Mouse (Mus musculus): ENCODE results near the gene Kcnh6. TPM values are rescaled to one million over a fixed set of nuclear protein-coding genes. Genes with fewer than 3 reads are reported as not detected.

Kcnh6 gene
- total RNA-seq (2023): not detected

GRCm38 (mm10) chr11:106007821-106008220, at the start of gene Kcnh6:
Kcnh6 (plus strand) TSS chr11:106008124.

GRCm38 (mm10) chr11:105967741-105968574, 40.0 kb upstream of the Kcnh6 start, which contains the start of gene Ace:
Ace (plus strand) TSS chr11:105967945.

GRCm38 (mm10) chr11:105994375-105994774, 13.5 kb upstream of the Kcnh6 start, which contains the start of gene Ace3:
Ace3 (plus strand) TSS chr11:105994675.

GRCm38 (mm10) chr11:106036548-106037417, 28.9 kb downstream of the Kcnh6 start, which contains the start of gene Dcaf7:
Dcaf7 (plus strand) TSS chr11:106036872.

GRCm38 (mm10) chr11:106065923-106066571, 58.1 kb downstream of the Kcnh6 start, which contains the start of gene Taco1:
Taco1 (plus strand) TSS chr11:106066061.

Other genes with a start within 250 kb of the Kcnh6 start
- gene Cyb561, start 54.8 kb upstream of the Kcnh6 start, total RNA-seq (2023): under 1 TPM in 1 of 2 experiments, not detected in 1; 0.84 TPM
- 1 to 10 TPM; 2.2 to 2.4 TPM for gene Ace, start 40.2 kb upstream of the Kcnh6 start, total RNA-seq (2023)
- gene Ace3, start 13.4 kb upstream of the Kcnh6 start, total RNA-seq (2023): not detected
- 10 to 100 TPM; 48.1 to 54.6 TPM for gene Dcaf7, start 28.7 kb downstream of the Kcnh6 start, total RNA-seq (2023)
- 1 to 10 TPM; 5.8 to 5.9 TPM for gene Taco1, start 57.9 kb downstream of the Kcnh6 start, total RNA-seq (2023)
- gene Map3k3, start 76.5 kb downstream of the Kcnh6 start, total RNA-seq (2023): 100 to 1,000 TPM; 195 to 202 TPM
- 1 to 10 TPM; 1.7 to 5.7 TPM for gene Gm10840, start 152.7 kb downstream of the Kcnh6 start, total RNA-seq (2023)
- gene Limd2, start 152.7 kb downstream of the Kcnh6 start, total RNA-seq (2023): 100 to 1,000 TPM; 442 to 451 TPM
- 10 to 100 TPM; 21.5 to 24.7 TPM for gene Strada, start 194.0 kb downstream of the Kcnh6 start, total RNA-seq (2023)
- gene Ccdc47, start 208.2 kb downstream of the Kcnh6 start, total RNA-seq (2023): 10 to 100 TPM; 30.8 to 41.2 TPM
- 10 to 100 TPM; 34.5 to 35.3 TPM for gene Ddx42, start 208.8 kb downstream of the Kcnh6 start, total RNA-seq (2023)
- 10 to 100 TPM; 20.8 to 20.9 TPM for gene Ftsj3, start 248.0 kb downstream of the Kcnh6 start, total RNA-seq (2023)
- gene Psmc5, start 248.0 kb downstream of the Kcnh6 start, total RNA-seq (2023): 10 to 100 TPM; 28.5 to 35.0 TPM

Measured in neutrophil, adult 59 days (primary cell).